Mouse (Mus musculus): ENCODE results near the gene Vmn2r62. TPM values are rescaled to one million over a fixed set of nuclear protein-coding genes. Genes with fewer than 3 reads are reported as not detected.

The Vmn2r62 gene
- not detected in 4 replicates for total RNA-seq (2023)

GRCm38 (mm10) chr7:42793425-42793824 lies at the start of gene Vmn2r62:
Gene Vmn2r62, minus strand, starts transcription at chr7:42793525.

DNA sequence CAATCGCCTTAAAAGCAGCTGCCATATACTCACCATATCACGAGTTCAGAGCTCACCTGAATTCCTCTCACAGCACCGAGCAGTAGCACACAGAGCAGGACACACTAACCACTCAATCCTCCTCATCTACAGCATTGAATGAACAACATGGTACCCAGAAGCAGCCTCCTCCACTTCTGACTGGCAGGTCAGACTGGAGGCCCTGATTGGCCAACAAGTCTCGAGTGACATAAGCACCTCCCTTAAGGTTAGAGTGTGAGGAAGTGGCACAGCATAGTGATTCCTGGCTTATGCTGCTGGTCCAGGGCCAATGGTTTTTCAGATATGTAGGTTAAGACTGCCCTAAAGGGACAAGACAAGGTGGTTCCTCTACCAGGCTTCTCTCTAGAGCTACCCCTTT lies 66.4 kb downstream of the Vmn2r62 start, which contains the start of gene Gm17067:
Gene Gm17067 (minus strand): TSS at position 101 of the 400 bp plus-strand sequence.

Other genes starting within 250 kb of the Vmn2r62 start
- not detected in 4 replicates for gene Gm21028, start 214.9 kb downstream of the Vmn2r62 start, total RNA-seq (2023)
- not detected in 4 replicates for gene Zfp977, start 201.0 kb downstream of the Vmn2r62 start, total RNA-seq (2023)
- 1.5 to 2.5 TPM (median 1.6 TPM) in 4 replicates for gene Zfp976, start 150.9 kb downstream of the Vmn2r62 start, total RNA-seq (2023)
- gene Zfp975, start 100.8 kb downstream of the Vmn2r62 start, total RNA-seq (2023) = 3.4 to 4.3 TPM (median 3.6 TPM) in 4 replicates
- not detected in 4 replicates for gene Gm17067, start 66.5 kb downstream of the Vmn2r62 start, total RNA-seq (2023)
- not detected in 4 replicates for gene Gm2381, start 73.7 kb upstream of the Vmn2r62 start, total RNA-seq (2023)
- not detected in 4 replicates for gene Vmn2r63, start 140.3 kb upstream of the Vmn2r62 start, total RNA-seq (2023)
- gene Gm9268, start 225.2 kb upstream of the Vmn2r62 start, total RNA-seq (2023) = not detected in 4 replicates